Mouse (Mus musculus) hindbrain, embryonic 15.5 days (tissue): Measurements from ENCODE around the gene Cpn1. TPM values are rescaled to one million over a fixed set of nuclear protein-coding genes. Genes with fewer than 3 reads are reported as not detected.
"Not testable (repeated sequence)": the region's sequence is repeated elsewhere in the genome, so short reads cannot be mapped to it uniquely, and the experiment has no call there.

Experiments used
- ATAC-seq: fragments of 200-750 bp; cut with Nextera tagmentation; 2 replicates; pipeline ENCODE4 v1.8.0; 2017; ENCODE audit warnings: low read depth, moderate number of reproducible peaks, moderate TSS enrichment; ENCODE audit not compliant: low FRiP score
- H3K27ac ChIP-seq: fragments of 300-500 bp; sonication (generic); replicated peaks from 2 replicates; pipeline ENCODE4 v1.5.1; 2015; ENCODE audit warnings: mild to moderate bottlenecking, inconsistent platforms
- H3K27me3 ChIP-seq: fragments of 300-500 bp; sonication (generic); 2 replicates; pipeline ENCODE4 v1.6.1; 2015; ENCODE audit warnings: control low read depth, inconsistent platforms
- H3K36me3 ChIP-seq: fragments of 300-500 bp; sonication (generic); 2 replicates; pipeline ENCODE4 v1.6.1; 2015; ENCODE audit warnings: control low read depth, inconsistent platforms
- H3K4me1 ChIP-seq: fragments of 300-500 bp; sonication (generic); replicated peaks from 2 replicates; pipeline ENCODE4 v1.6.1; 2015; ENCODE audit warnings: control low read depth, inconsistent platforms
- H3K4me2 ChIP-seq: fragments of 300-500 bp; sonication (generic); 2 replicates; pipeline ENCODE4 v1.6.1; 2015; ENCODE audit warnings: moderate library complexity, mild to moderate bottlenecking, inconsistent platforms
- H3K4me3 ChIP-seq: fragments of 300-500 bp; sonication (generic); 2 replicates; pipeline ENCODE4 v1.5.1; 2015; ENCODE audit warnings: mild to moderate bottlenecking, inconsistent platforms
- H3K9ac ChIP-seq: fragments of 300-500 bp; sonication (generic); 2 replicates; pipeline ENCODE4 v1.6.1; 2015; ENCODE audit warnings: inconsistent platforms
- H3K9me3 ChIP-seq: fragments of 300-500 bp; sonication (generic); 2 replicates; pipeline ENCODE4 v1.6.1; 2016; ENCODE audit warnings: control low read depth, inconsistent platforms
- WGBS: fragments of 180-500 bp; shearing (Covaris S2); methylation state at CpG from one replicate; pipeline ENCODE4 v1.1.7; 2015; 5-methylcytosine and 5-hydroxymethylcytosine counted together
- polyA plus RNA-seq: library from polyadenylated mRNA; unstranded; fragments of >200 nt; fragmentation: Nextera tagmentation; extraction: Ambion mirVana; gene quantifications from 2 replicates; pipeline ENCODE4 v1.2.1, GENCODE M21; 2015

The Cpn1 gene
- polyA plus RNA-seq, 1 experiment from 2014 or later: 0.26 TPM

DNA sequence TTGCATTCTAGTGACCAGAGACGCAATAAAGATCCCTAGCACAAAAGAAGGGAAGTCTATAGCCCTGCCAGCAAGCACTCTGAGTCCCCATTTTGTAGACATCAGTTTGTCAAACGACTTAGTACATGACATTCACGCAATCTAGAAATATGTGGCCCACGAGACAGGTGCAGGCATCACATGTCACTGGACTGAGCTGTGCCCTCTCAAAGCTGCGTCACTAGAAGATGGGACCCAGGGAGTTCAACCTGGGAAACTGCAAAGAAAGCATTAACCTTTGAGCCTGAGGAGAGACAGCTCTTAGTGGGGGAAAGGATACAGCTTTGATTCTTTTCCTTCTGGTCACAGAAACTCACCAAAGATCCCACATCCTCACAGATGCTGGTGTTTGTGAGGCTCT lies 31.1 kb downstream of the Cpn1 start:
- no peaks in the 10 kb centered on the region for H3K4me1 ChIP-seq
- no peaks in the 10 kb centered on the region for H3K27me3 ChIP-seq
- ATAC-seq: no peak
- H3K36me3 ChIP-seq: no peaks in the 10 kb centered on the region
- no peak overlapping the region for H3K4me3 ChIP-seq
- H3K9me3 ChIP-seq: no peaks in the 10 kb centered on the region
- no peak overlapping the region for H3K4me2 ChIP-seq
- WGBS: 81% methylated on average over 5 of the region's 5 CpGs
- no peak overlapping the region for H3K27ac ChIP-seq
- no peak overlapping the region for H3K9ac ChIP-seq

GRCm38 (mm10) chr19:43954864-43955263 lies 31.5 kb downstream of the Cpn1 start:
- no peaks in the 10 kb centered on the region for H3K4me1 ChIP-seq
- no peak overlapping the region for H3K27ac ChIP-seq
- 81% methylated on average over 4 of the region's 4 CpGs for WGBS
- H3K27me3 ChIP-seq: no peaks in the 10 kb centered on the region
- no peak overlapping the region for H3K4me2 ChIP-seq
- H3K9me3 ChIP-seq: no peaks in the 10 kb centered on the region
- no peak for ATAC-seq
- no peak overlapping the region for H3K4me3 ChIP-seq
- H3K9ac ChIP-seq: no peak overlapping the region
- no peaks in the 10 kb centered on the region for H3K36me3 ChIP-seq

DNA sequence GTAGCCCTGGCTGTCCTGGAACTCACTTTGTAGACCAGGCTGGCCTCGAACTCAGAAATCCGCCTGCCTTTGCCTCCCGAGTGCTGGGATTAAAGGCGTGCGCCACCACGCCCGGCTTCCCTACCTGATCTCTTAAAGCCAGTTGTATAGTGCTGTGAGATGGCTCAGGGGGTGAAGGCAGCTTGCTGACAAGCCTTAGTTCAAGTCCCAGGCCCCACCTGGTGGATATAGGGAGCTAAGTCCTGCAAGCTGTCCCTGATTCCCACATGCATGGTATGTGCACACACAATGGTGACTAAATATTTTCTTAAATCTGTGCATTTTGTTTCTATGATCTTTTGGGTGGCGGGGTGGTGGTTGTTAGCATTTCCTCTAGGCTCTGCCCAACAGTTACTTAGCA lies 33.4 kb downstream of the Cpn1 start:
- 88% methylated on average over 8 of the region's 8 CpGs for WGBS
- not testable (repeated sequence) for H3K4me1 ChIP-seq, H3K4me3 ChIP-seq, H3K4me2 ChIP-seq, H3K9ac ChIP-seq, ATAC-seq, H3K9me3 ChIP-seq, H3K27ac ChIP-seq, H3K27me3 ChIP-seq, H3K36me3 ChIP-seq

- under 1% methylated on average over 12 of the region's 12 CpGs for WGBS
- no peaks in the 10 kb centered on the region for H3K27me3 ChIP-seq
- no peak overlapping the region for H3K27ac ChIP-seq
- no peak overlapping the region for H3K4me3 ChIP-seq
- no peaks in the 10 kb centered on the region for H3K9me3 ChIP-seq
- H3K4me2 ChIP-seq: no peak overlapping the region
- no peaks in the 10 kb centered on the region for H3K36me3 ChIP-seq
- no peak for ATAC-seq
- H3K4me1 ChIP-seq: no peaks in the 10 kb centered on the region
- no peak overlapping the region for H3K9ac ChIP-seq
Observed at GRCm38 (mm10) chr19:43949111-43949810, 37.1 kb downstream of the Cpn1 start.

DNA sequence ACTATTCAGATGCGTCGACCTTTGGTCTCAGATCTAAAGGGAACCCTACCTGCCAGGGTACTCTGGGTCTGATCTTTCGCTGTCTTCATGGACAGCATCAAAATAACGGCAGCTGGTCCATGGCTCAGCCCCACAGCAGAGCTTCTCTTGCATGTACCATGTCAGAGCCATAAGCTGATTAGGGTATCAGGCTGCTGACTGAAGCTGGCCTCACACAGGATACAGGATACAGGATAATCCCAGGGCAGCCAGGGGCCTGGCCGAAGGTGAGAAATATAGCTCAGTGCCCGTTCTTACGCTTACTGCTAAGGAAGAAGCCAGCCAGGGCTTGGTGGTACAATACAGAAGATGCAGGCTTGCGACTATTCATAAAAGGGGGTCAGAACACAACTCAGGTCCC lies 41.8 kb downstream of the Cpn1 start:
- H3K27me3 ChIP-seq: no peaks in the 10 kb centered on the region
- H3K4me2 ChIP-seq: no peak overlapping the region
- no peaks in the 10 kb centered on the region for H3K9me3 ChIP-seq
- peaks cover 3% of the 10 kb centered on the region; the same call in 1 of the 2 replicates for H3K4me1 ChIP-seq
- no peak overlapping the region for H3K9ac ChIP-seq
- ATAC-seq: no peak
- H3K4me3 ChIP-seq: no peak overlapping the region
- WGBS: 91% methylated on average over 8 of the region's 8 CpGs
- H3K27ac ChIP-seq: no peak overlapping the region
- no peaks in the 10 kb centered on the region for H3K36me3 ChIP-seq

DNA sequence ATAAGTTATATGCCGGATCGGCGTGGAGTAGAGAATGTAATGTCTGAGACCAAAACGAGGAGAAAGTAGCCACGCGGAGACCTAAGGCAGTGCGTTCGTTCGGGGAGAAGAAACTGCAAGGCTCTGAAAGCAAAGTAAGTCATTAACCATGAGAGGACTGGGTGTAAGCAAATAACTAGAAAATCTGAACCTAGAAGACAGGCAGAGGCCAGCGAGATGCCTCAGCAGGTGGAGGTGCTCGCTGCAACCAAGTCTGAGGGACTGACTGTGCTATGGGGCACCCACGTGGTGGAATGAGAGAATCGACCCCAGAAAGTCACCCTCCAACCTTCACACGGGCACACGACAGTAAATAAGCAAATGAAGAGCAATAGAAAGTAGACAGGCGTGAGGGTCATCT lies 43.3 kb downstream of the Cpn1 start:
- Histone ChIP-seq H3K9me3 (no peaks in the 10 kb centered on the region), H3K4me2 (no peak overlapping the region), H3K4me3 (no peak overlapping the region), H3K27me3 (no peaks in the 10 kb centered on the region), H3K4me1 (peaks cover 16% of the 10 kb centered on the region), H3K9ac (no peak overlapping the region), H3K36me3 (no peaks in the 10 kb centered on the region), H3K27ac (no peak overlapping the region)
- 79% methylated on average over 16 of the region's 16 CpGs for WGBS
- ATAC-seq: no peak

DNA sequence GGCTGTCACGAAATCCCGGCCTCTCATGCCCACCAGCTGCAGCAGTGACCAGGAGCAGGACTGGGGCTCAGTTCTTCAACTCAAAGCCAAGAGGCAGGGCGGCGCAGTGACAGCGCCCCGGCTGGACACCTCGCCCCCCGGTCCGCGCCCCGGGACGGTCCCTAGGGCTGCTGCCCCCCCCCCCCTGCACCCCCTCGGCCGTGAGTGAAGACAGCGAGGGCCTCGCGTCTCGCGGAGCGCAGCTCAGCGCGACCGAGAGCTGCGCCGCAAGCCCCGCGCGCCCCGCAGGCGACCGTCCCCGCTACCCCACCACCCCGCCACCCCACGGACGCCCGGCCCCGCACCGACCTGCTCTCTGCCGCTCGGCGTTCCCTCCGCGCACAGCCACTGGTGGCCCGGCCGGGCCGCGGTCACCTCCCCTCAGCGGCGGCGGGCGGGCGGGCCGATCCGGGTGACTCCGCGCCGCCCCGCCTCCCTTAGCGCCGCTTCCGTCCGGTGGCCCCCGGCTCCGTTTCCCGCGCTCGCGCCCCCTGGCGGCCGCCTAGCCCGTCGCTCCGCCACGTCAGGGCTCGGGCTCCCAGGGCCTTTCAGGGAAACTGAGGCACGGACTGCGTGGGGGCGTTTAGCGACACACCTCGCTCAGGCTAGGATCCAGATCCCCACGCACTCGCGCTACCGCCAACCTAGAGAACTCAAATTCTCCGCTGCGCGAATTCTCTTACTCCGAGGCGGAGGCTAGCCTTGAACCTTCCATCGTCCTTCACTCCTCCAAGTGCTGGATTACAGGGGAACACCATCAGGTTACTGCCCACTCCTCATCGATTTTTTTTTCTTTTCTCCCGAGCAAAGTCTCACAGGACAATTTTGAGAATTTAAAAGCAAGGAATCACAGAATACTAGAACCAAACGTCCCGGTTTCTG lies 46.3 kb downstream of the Cpn1 start, which contains the start of gene Dnmbp:
Gene Dnmbp (minus strand): TSS at position 423 of the 921 bp plus-strand sequence.
- WGBS: 5% methylated on average over 70 of the region's 94 CpGs
- H3K9ac ChIP-seq: peak within 1 kb of the TSS; percentile 79
- H3K4me1 ChIP-seq: peaks cover 18% of the 10 kb centered on the region
- H3K4me2 ChIP-seq: peak within 1 kb of the TSS; percentile 78
- no peaks in the 10 kb centered on the region for H3K36me3 ChIP-seq
- peak within 1 kb of the TSS; percentile 59; the same call in 1 of the 2 replicates for H3K27ac ChIP-seq
- no peaks in the 10 kb centered on the region for H3K27me3 ChIP-seq
- peak; percentile 88 for ATAC-seq
- H3K4me3 ChIP-seq: peak within 1 kb of the TSS; percentile 80
- H3K9me3 ChIP-seq: no peaks in the 10 kb centered on the region

DNA sequence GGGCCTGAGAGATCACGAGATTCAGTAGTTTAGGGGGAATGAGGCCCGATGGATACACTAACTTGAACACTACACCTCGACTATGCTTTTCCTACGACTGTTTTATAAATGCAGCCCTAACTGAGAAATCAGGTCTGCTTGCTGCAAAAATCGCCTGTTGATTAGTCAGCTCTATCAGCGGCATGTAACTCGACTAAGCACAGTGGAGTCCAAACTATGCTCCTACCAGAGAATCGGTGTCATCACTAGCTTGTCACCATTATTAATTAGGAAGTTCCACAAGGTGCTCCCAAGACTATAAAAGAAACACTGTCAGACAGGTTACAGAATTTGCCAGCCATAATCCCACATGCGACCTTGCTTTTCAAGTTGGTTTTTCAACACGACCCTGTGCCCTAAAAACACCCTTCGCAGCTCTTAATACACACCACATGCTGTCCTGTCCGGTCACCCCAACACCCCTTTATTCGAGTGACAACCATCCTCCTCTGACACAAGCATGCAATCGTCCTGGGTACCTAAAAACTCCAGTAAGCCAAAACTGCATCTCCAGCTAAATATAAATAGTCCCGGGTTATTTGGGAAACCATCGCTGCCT lies 47.1 kb downstream of the Cpn1 start:
- Histone ChIP-seq H3K9ac (peak overlapping the region; percentile 79), H3K27me3 (no peaks in the 10 kb centered on the region), H3K9me3 (no peaks in the 10 kb centered on the region), H3K4me2 (peak overlapping the region; percentile 78), H3K4me3 (peak overlapping the region; percentile 80), H3K27ac (0 out of 2 replicates have a peak overlapping the region, but pooled peaks have one; percentile 59), H3K36me3 (no peaks in the 10 kb centered on the region), H3K4me1 (peaks cover 18% of the 10 kb centered on the region)
- no peak for ATAC-seq
- WGBS: 28% methylated on average over 16 of the region's 16 CpGs

DNA sequence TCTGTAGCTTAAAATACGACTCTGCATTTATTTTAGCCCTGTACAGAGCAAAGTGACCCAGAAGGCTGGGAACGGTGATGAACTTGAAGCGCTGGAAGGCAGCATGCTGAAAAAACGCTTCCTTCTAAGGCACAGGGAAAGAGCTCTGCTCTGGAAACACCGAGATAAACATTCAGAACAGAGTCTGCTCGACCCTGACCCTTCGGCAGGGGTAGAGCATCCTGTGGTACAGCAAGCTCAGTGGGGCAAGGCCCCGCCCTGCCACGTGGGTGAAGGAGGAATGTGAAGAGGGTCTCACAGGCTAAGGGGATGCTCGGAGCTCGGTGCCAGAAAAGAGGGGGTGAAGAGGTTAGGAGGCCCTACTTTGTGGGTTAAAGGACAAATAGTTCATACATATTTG lies 48.0 kb downstream of the Cpn1 start:
- H3K4me3 ChIP-seq: no peak overlapping the region
- no peaks in the 10 kb centered on the region for H3K36me3 ChIP-seq
- no peaks in the 10 kb centered on the region for H3K27me3 ChIP-seq
- H3K27ac ChIP-seq: no peak overlapping the region
- 52% methylated on average over 11 of the region's 11 CpGs for WGBS
- peaks cover 18% of the 10 kb centered on the region for H3K4me1 ChIP-seq
- no peak overlapping the region for H3K9ac ChIP-seq
- peak overlapping the region; percentile 30; the same call in 1 of the 2 replicates for H3K4me2 ChIP-seq
- no peak for ATAC-seq
- H3K9me3 ChIP-seq: no peaks in the 10 kb centered on the region

- no peak overlapping the region for H3K4me3 ChIP-seq
- no peaks in the 10 kb centered on the region for H3K9me3 ChIP-seq
- H3K27ac ChIP-seq: no peak overlapping the region
- no peaks in the 10 kb centered on the region for H3K36me3 ChIP-seq
- H3K27me3 ChIP-seq: no peaks in the 10 kb centered on the region
- WGBS: 82% methylated on average over 6 of the region's 6 CpGs
- no peak overlapping the region for H3K4me2 ChIP-seq
- peaks cover 7% of the 10 kb centered on the region for H3K4me1 ChIP-seq
- H3K9ac ChIP-seq: no peak overlapping the region
- no peak for ATAC-seq
Observed at GRCm38 (mm10) chr19:43930926-43931325, 55.4 kb downstream of the Cpn1 start.

DNA sequence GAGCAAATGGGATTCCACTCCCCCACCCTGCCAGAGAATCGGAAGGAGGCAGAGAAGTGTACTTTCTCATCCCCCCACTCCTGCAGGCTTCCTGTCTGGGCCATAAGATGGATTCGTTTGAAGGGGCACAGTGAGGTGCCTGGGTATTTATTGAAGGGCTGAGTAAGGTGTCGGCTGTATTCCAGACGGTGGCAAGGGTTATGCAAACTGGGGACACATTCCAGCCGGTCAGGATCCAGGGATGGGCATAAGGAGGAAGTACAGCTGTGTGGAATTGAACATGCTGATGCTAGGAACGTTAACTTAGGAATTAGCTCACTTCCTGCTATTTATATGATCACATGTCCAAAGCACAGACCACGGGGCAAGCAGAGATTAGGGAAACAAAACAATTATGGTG lies 56.0 kb downstream of the Cpn1 start:
- H3K9me3 ChIP-seq: no peaks in the 10 kb centered on the region
- no peaks in the 10 kb centered on the region for H3K27me3 ChIP-seq
- no peak overlapping the region for H3K4me2 ChIP-seq
- no peak overlapping the region for H3K27ac ChIP-seq
- H3K4me3 ChIP-seq: no peak overlapping the region
- H3K9ac ChIP-seq: no peak overlapping the region
- peaks cover 7% of the 10 kb centered on the region for H3K4me1 ChIP-seq
- 28% methylated on average over 7 of the region's 7 CpGs for WGBS
- ATAC-seq: no peak
- H3K36me3 ChIP-seq: no peaks in the 10 kb centered on the region

- Histone ChIP-seq H3K27ac (no peak overlapping the region), H3K9me3 (no peaks in the 10 kb centered on the region), H3K4me2 (no peak overlapping the region), H3K36me3 (no peaks in the 10 kb centered on the region), H3K4me3 (no peak overlapping the region), H3K4me1 (peaks cover 7% of the 10 kb centered on the region), H3K27me3 (no peaks in the 10 kb centered on the region), H3K9ac (no peak overlapping the region)
- WGBS: 11% methylated on average over 11 of the region's 11 CpGs
- no peak for ATAC-seq
Observed at GRCm38 (mm10) chr19:43929869-43930268, 56.5 kb downstream of the Cpn1 start.
